Mouse (Mus musculus): Measurements from ENCODE around the gene Igsf9b. TPM values are rescaled to one million over a fixed set of nuclear protein-coding genes. Genes with fewer than 3 reads are reported as not detected.
A peak's percentile ranks its signal among the peaks of the same experiment; 100 is the strongest.

Igsf9b gene
- total RNA-seq, 2 experiments from 2014 or later = 72.4 to 80.8 TPM

GRCm38 (mm10) chr9:27330374-27330773 lies 31.4 kb downstream of the Igsf9b start:
- no peak for DNase-seq (ENCODE audit: low spot score in 2 of 2)

GRCm38 (mm10) chr9:27331538-27331937 lies 32.5 kb downstream of the Igsf9b start:
- no peak for DNase-seq (ENCODE audit: low spot score in 2 of 2)

GRCm38 (mm10) chr9:27334895-27335294 lies 35.9 kb downstream of the Igsf9b start:
- no peak for DNase-seq (ENCODE audit: low spot score in 2 of 2)

- peak; percentile 46 to 71 for DNase-seq (ENCODE audit: low spot score in 2 of 2)
Observed at GRCm38 (mm10) chr9:27336962-27337636, 38.1 kb downstream of the Igsf9b start.

- no peak for DNase-seq (ENCODE audit: low spot score in 2 of 2)
Observed at GRCm38 (mm10) chr9:27339168-27339567, 40.2 kb downstream of the Igsf9b start.

DNA sequence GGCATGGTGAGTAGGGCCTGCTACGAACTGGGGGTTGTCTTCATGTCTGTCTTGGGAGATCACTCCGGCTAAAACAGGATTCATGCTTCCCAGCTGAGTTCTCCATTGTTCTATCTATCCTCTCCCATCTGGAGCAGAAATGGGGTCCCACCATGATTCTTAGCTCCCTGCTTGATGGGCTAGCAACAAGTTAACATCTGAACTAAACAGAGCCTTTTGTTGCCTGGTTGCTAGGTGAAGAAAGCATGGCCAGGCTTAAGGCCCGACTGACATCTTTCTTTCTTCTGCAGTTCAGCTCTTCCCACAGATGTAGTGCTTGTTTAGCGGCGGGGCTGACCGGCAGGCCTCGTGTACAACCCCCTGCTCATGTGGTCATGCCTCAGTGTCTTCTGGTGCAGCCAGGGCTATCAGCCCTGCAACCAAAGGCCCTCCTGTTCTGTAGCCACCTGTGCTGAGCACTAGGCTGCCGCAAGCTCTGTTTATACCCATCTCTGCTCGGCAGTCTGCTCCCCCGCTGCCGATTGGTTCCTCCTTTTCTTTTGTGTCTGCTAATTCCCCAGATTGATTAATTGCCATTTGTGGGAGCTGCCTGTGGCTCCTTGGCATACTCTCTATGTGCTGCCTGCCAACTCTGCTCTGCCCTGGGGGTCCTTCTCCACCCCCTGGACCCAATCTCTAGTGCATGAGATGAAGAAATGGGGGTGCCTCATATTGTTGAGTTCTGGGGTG lies 47.7 kb downstream of the Igsf9b start:
- DNase-seq (ENCODE audit: low spot score in 2 of 2) = no peak

DNA sequence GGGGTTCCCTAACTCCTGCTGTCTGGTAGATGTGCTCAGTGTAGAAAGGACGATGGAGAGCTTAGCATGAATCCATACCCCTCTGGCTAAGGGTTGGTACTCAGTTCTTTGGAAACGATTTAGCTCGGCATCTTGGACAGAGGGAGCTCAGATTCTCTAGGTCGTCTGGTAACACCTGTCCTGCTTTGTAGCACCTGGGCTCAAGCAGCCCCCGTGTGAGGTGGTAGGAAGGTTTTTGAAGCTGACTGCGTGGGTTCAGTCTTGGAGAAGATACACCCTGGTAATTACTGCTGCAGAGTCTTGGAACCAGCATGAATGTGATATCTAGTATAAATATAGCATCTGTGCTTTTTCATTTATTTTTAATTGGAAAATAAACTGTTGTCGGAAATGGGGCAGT lies 54.1 kb downstream of the Igsf9b start:
- no peak for DNase-seq (ENCODE audit: low spot score in 2 of 2)

GRCm38 (mm10) chr9:27357893-27358292 lies 58.9 kb downstream of the Igsf9b start:
- DNase-seq (ENCODE audit: low spot score in 2 of 2) = no peak

DNA sequence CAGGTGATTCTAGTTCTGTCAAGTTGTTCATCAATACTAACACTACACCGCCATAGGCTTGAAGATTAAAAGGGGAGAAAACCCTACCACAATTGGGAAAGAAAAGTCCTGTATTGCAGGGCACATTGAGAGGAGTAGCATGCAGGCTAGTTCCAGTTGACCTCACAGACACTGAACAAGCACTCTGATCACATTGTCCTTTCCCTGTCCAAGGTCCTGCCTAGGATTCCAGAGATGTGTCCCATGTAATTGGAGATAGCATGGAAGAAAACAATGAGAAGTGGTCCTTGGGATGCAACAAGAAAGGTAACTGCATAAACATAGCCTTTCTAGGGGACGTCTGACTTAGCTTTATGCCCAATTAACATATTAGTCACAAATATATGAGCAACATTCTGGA lies 68.2 kb downstream of the Igsf9b start:
- no peak for DNase-seq (ENCODE audit: low spot score in 2 of 2)

GRCm38 (mm10) chr9:27369108-27369507 lies 70.1 kb downstream of the Igsf9b start:
- DNase-seq (ENCODE audit: low spot score in 2 of 2) = no peak

- no peak for DNase-seq (ENCODE audit: low spot score in 2 of 2)
Observed at GRCm38 (mm10) chr9:27375746-27376145, 76.7 kb downstream of the Igsf9b start.

- DNase-seq (ENCODE audit: low spot score in 2 of 2) = no peak
Observed at GRCm38 (mm10) chr9:27386951-27387350, 87.9 kb downstream of the Igsf9b start.

GRCm38 (mm10) chr9:27396500-27396899 lies 97.5 kb downstream of the Igsf9b start, which contains the start of gene Spata19:
Gene Spata19, plus strand, starts transcription at chr9:27396800.
- DNase-seq (ENCODE audit: low spot score in 2 of 2) = no peak

DNA sequence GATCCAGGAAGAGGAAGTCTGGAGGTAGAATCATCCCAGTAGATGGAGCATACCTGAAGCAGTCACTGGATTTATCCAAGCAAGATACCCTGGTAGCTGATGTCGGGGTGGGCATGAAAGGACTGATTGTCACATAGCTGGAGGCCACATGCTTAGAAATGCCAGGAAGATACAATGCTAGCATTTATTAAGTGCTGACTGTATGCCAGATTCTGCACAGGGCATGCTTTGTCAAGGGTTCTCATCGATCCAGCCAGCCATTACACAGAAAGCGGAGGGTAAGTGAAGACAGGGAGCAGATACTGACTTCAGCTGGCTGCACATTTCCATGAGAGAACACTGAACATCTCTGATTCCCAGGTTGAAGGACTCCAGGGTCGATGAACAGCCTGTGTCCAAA lies 102.2 kb downstream of the Igsf9b start:
- DNase-seq (ENCODE audit: low spot score in 2 of 2) = no peak

Other genes with a start within 250 kb of the Igsf9b start
- 10 to 100 TPM; 24.3 to 26.5 TPM for gene Jam3, start 143.8 kb upstream of the Igsf9b start, total RNA-seq (2021)
- gene Spata19, start 97.6 kb downstream of the Igsf9b start, total RNA-seq (2021) = not detected